Mouse (Mus musculus): ENCODE measurements around the gene Tnni3k. TPM values are rescaled to one million over a fixed set of nuclear protein-coding genes. Genes with fewer than 3 reads are reported as not detected.

Tnni3k gene
- polyA plus RNA-seq, 1 experiment from 2014 or later: 0.10 TPM

DNA sequence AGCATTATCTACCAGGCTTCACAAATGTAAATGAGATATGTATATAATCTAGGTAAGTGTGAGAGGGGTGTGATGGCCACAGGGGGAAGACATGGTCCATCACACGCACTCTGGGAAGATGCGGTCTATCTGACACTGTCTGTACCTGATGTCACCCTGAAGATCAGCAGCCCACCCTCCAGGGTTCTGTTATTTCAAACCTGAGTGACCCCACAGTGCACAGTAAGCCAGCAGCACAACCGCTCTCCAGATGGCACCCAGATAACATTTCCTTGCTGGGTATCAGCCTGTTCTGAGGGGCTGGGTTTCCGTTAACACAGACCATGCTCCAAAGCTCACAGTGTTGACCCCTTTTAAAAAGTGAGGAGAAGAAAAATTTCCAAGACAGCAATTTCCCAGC lies 288.9 kb downstream of the Tnni3k start:
- no peaks in the 10 kb centered on the region for H3K36me3 ChIP-seq (ENCODE audit: control insufficient read depth, insufficient read depth, low read length)
- ATAC-seq: no peak
- H3K4me3 ChIP-seq (ENCODE audit: low read length): no peak overlapping the region
- no peaks in the 10 kb centered on the region for H3K4me1 ChIP-seq (ENCODE audit: control insufficient read depth, insufficient read depth, low read depth, low read length)
- no peak overlapping the region for H3K9ac ChIP-seq (ENCODE audit: low read depth, low read length)
- no peak overlapping the region for H3K27ac ChIP-seq (ENCODE audit: low read depth, low read length)
- 85% methylated on average over 4 of the region's 4 CpGs for WGBS
- H3K4me2 ChIP-seq (ENCODE audit: low read length): no peak overlapping the region
- no peaks in the 10 kb centered on the region for H3K27me3 ChIP-seq (replicated peaks; ENCODE audit: control insufficient read depth, insufficient read depth, low read length)
- no peaks in the 10 kb centered on the region for H3K9me3 ChIP-seq (ENCODE audit: control insufficient read depth, low read length)

- ATAC-seq: no peak
- 81% methylated on average over 7 of the region's 7 CpGs for WGBS
- no peaks in the 10 kb centered on the region for H3K36me3 ChIP-seq (ENCODE audit: control insufficient read depth, insufficient read depth, low read length)
These were observed 291.1 kb downstream of the Tnni3k start for GRCm38 (mm10) chr3:154764115-154764514.

DNA sequence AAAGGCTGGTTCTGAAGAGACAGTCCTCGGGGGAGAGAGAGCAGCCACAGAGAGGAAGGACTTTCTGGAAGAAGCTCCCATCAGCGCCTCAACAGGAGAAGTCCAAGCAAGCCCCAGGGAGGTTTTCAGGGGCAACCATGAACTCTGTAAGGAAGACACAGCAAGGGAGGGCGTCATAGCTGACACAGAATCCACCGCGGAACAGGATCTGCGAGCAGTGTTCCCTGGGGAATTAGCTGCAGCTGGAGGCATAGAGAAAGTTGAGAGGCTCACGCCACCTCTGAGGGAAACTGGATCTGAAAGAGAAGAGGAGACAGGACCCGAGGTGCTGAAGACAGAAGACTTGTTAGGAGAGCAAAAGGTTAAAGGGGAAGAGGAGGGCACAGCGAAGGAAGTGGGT lies 291.8 kb downstream of the Tnni3k start:
- Histone ChIP-seq H3K9me3 (ENCODE audit: control insufficient read depth, low read length) (no peaks in the 10 kb centered on the region), H3K36me3 (ENCODE audit: control insufficient read depth, insufficient read depth, low read length) (no peaks in the 10 kb centered on the region), H3K27me3 (replicated peaks; ENCODE audit: control insufficient read depth, insufficient read depth, low read length) (no peaks in the 10 kb centered on the region), H3K9ac (ENCODE audit: low read depth, low read length) (no peak overlapping the region), H3K4me3 (ENCODE audit: low read length) (no peak overlapping the region), H3K4me2 (ENCODE audit: low read length) (no peak overlapping the region), H3K27ac (ENCODE audit: low read depth, low read length) (no peak overlapping the region), H3K4me1 (ENCODE audit: control insufficient read depth, insufficient read depth, low read depth, low read length) (no peaks in the 10 kb centered on the region)
- WGBS: 67% methylated on average over 9 of the region's 9 CpGs
- no peak for ATAC-seq

More at GRCm38 (mm10) chr3:154764115-154764514, 291.1 kb downstream of the Tnni3k start:
- Histone ChIP-seq H3K4me1 (ENCODE audit: control insufficient read depth, insufficient read depth, low read depth, low read length) (no peaks in the 10 kb centered on the region), H3K9ac (ENCODE audit: low read depth, low read length) (no peak overlapping the region), H3K4me3 (ENCODE audit: low read length) (no peak overlapping the region), H3K27ac (ENCODE audit: low read depth, low read length) (no peak overlapping the region), H3K9me3 (ENCODE audit: control insufficient read depth, low read length) (no peaks in the 10 kb centered on the region), H3K27me3 (replicated peaks; ENCODE audit: control insufficient read depth, insufficient read depth, low read length) (no peaks in the 10 kb centered on the region), H3K4me2 (ENCODE audit: low read length) (no peak overlapping the region)

GRCm38 (mm10) chr3:154761108-154761507 lies 294.1 kb downstream of the Tnni3k start:
- H3K9ac ChIP-seq (ENCODE audit: low read depth, low read length): no peak overlapping the region
- no peak overlapping the region for H3K4me3 ChIP-seq (ENCODE audit: low read length)
- no peaks in the 10 kb centered on the region for H3K4me1 ChIP-seq (ENCODE audit: control insufficient read depth, insufficient read depth, low read depth, low read length)
- no peaks in the 10 kb centered on the region for H3K9me3 ChIP-seq (ENCODE audit: control insufficient read depth, low read length)
- H3K27me3 ChIP-seq (replicated peaks; ENCODE audit: control insufficient read depth, insufficient read depth, low read length): no peaks in the 10 kb centered on the region
- no peak overlapping the region for H3K4me2 ChIP-seq (ENCODE audit: low read length)
- H3K27ac ChIP-seq (ENCODE audit: low read depth, low read length): no peak overlapping the region
- WGBS: 83% methylated on average over 3 of the region's 3 CpGs
- ATAC-seq: no peak
- H3K36me3 ChIP-seq (ENCODE audit: control insufficient read depth, insufficient read depth, low read length): no peaks in the 10 kb centered on the region

GRCm38 (mm10) chr3:154758089-154758488 lies 297.1 kb downstream of the Tnni3k start:
- H3K9me3 ChIP-seq (ENCODE audit: control insufficient read depth, low read length): no peaks in the 10 kb centered on the region
- H3K27ac ChIP-seq (ENCODE audit: low read depth, low read length): no peak overlapping the region
- no peak overlapping the region for H3K4me2 ChIP-seq (ENCODE audit: low read length)
- H3K4me3 ChIP-seq (ENCODE audit: low read length): no peak overlapping the region
- peak; percentile 58; the same call in 1 of the 2 replicates for ATAC-seq
- H3K27me3 ChIP-seq (replicated peaks; ENCODE audit: control insufficient read depth, insufficient read depth, low read length): no peaks in the 10 kb centered on the region
- no peaks in the 10 kb centered on the region for H3K4me1 ChIP-seq (ENCODE audit: control insufficient read depth, insufficient read depth, low read depth, low read length)
- H3K36me3 ChIP-seq (ENCODE audit: control insufficient read depth, insufficient read depth, low read length): no peaks in the 10 kb centered on the region
- H3K9ac ChIP-seq (ENCODE audit: low read depth, low read length): no peak overlapping the region
- whole genome bisulfite sequencing: 32% methylated on average over 3 of the region's 3 CpGs

DNA sequence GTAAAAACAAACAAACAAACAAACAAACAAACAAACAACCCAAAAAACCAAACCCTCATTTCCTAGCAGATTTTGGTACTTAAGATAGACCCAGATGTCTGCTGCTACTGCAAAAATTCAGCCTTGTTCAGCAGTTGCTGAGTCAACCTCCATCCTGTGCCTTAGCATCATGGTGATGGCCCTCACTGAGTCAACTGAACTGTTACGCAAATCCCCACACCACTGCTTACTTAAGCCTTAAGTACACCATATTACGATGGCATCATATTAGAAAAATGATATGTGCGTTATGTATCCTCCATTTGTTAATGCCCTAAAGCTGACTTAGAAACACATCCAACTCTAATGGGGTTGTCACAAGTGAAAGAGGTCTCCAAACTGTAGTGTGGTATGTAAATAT lies 300.0 kb downstream of the Tnni3k start:
- WGBS: 94% methylated on average over 3 of the region's 3 CpGs
- no peaks in the 10 kb centered on the region for H3K36me3 ChIP-seq (ENCODE audit: control insufficient read depth, insufficient read depth, low read length)
- no peaks in the 10 kb centered on the region for H3K4me1 ChIP-seq (ENCODE audit: control insufficient read depth, insufficient read depth, low read depth, low read length)
- H3K27ac ChIP-seq (ENCODE audit: low read depth, low read length): no peak overlapping the region
- no peaks in the 10 kb centered on the region for H3K27me3 ChIP-seq (replicated peaks; ENCODE audit: control insufficient read depth, insufficient read depth, low read length)
- H3K4me2 ChIP-seq (ENCODE audit: low read length): no peak overlapping the region
- no peaks in the 10 kb centered on the region for H3K9me3 ChIP-seq (ENCODE audit: control insufficient read depth, low read length)
- no peak for ATAC-seq
- H3K4me3 ChIP-seq (ENCODE audit: low read length): no peak overlapping the region
- H3K9ac ChIP-seq (ENCODE audit: low read depth, low read length): no peak overlapping the region

GRCm38 (mm10) chr3:154754505-154754904 lies 300.7 kb downstream of the Tnni3k start:
- WGBS: 56% methylated on average over 3 of the region's 3 CpGs
- no peak for ATAC-seq

DNA sequence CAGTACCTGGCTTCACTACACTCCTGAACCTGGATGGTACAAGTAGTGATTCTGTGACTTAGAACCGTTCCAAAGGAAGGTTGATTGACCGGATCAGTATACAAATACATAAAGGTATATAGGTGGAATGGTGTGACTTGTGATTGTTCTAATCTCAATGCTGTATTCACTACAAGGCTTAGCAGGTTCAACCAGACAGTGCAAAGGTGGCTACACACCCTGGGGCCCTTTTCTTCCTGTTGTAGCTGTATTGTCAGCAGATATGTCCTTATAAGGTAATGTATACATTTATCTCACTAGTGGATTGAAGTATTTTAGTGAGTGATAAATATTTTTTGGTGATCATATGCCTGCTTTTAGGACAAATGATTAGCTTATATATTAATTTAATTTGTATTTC lies 310.9 kb downstream of the Tnni3k start:
- no peak for ATAC-seq
- Histone ChIP-seq H3K4me3 (ENCODE audit: low read length) (no peak overlapping the region), H3K9ac (ENCODE audit: low read depth, low read length) (no peak overlapping the region), H3K4me1 (ENCODE audit: control insufficient read depth, insufficient read depth, low read depth, low read length) (no peaks in the 10 kb centered on the region), H3K9me3 (ENCODE audit: control insufficient read depth, low read length) (no peaks in the 10 kb centered on the region), H3K36me3 (ENCODE audit: control insufficient read depth, insufficient read depth, low read length) (no peaks in the 10 kb centered on the region), H3K27ac (ENCODE audit: low read depth, low read length) (no peak overlapping the region), H3K27me3 (replicated peaks; ENCODE audit: control insufficient read depth, insufficient read depth, low read length) (no peaks in the 10 kb centered on the region), H3K4me2 (ENCODE audit: low read length) (no peak overlapping the region)
- WGBS: 95% methylated on average over 2 of the region's 2 CpGs

More at GRCm38 (mm10) chr3:154754505-154754904, 300.7 kb downstream of the Tnni3k start:
- Histone ChIP-seq H3K27ac (ENCODE audit: low read depth, low read length) (no peak overlapping the region), H3K4me3 (ENCODE audit: low read length) (no peak overlapping the region), H3K9ac (ENCODE audit: low read depth, low read length) (no peak overlapping the region), H3K27me3 (replicated peaks; ENCODE audit: control insufficient read depth, insufficient read depth, low read length) (no peaks in the 10 kb centered on the region), H3K4me1 (ENCODE audit: control insufficient read depth, insufficient read depth, low read depth, low read length) (no peaks in the 10 kb centered on the region), H3K36me3 (ENCODE audit: control insufficient read depth, insufficient read depth, low read length) (no peaks in the 10 kb centered on the region), H3K9me3 (ENCODE audit: control insufficient read depth, low read length) (no peaks in the 10 kb centered on the region), H3K4me2 (ENCODE audit: low read length) (no peak overlapping the region)

GRCm38 (mm10) chr3:154742927-154743326 lies 312.3 kb downstream of the Tnni3k start:
- no peak for ATAC-seq
- no peaks in the 10 kb centered on the region for H3K27me3 ChIP-seq (replicated peaks; ENCODE audit: control insufficient read depth, insufficient read depth, low read length)
- WGBS: 29% methylated on average over 5 of the region's 5 CpGs
- no peak overlapping the region for H3K4me2 ChIP-seq (ENCODE audit: low read length)
- H3K27ac ChIP-seq (ENCODE audit: low read depth, low read length): no peak overlapping the region
- H3K4me3 ChIP-seq (ENCODE audit: low read length): no peak overlapping the region
- no peak overlapping the region for H3K9ac ChIP-seq (ENCODE audit: low read depth, low read length)
- H3K9me3 ChIP-seq (ENCODE audit: control insufficient read depth, low read length): no peaks in the 10 kb centered on the region
- no peaks in the 10 kb centered on the region for H3K4me1 ChIP-seq (ENCODE audit: control insufficient read depth, insufficient read depth, low read depth, low read length)
- no peaks in the 10 kb centered on the region for H3K36me3 ChIP-seq (ENCODE audit: control insufficient read depth, insufficient read depth, low read length)

DNA sequence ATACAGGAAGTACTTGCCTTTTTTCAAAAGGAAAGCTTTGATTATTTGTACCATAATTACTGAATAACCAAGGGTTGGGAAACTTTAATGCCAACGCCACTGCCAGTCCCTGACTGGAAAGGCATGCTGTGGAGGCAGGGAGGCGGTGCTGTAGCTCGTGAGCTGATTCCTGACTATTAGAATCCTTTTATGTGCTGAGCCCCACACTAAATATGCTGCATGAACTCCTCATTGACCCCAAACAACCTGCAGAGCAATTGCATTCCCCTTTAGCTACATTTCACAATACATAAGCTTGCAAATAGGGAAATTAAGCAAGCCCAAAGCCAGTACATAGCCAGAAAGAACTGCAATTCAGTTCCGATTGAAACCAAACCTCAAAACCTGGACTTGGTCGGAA lies 313.7 kb downstream of the Tnni3k start:
- no peaks in the 10 kb centered on the region for H3K27me3 ChIP-seq (replicated peaks; ENCODE audit: control insufficient read depth, insufficient read depth, low read length)
- WGBS: 55% methylated on average over 5 of the region's 5 CpGs
- H3K36me3 ChIP-seq (ENCODE audit: control insufficient read depth, insufficient read depth, low read length): no peaks in the 10 kb centered on the region

More for the DNA sequence above, 313.7 kb downstream of the Tnni3k start:
- Histone ChIP-seq H3K4me2 (ENCODE audit: low read length) (no peak overlapping the region), H3K4me1 (ENCODE audit: control insufficient read depth, insufficient read depth, low read depth, low read length) (no peaks in the 10 kb centered on the region), H3K9ac (ENCODE audit: low read depth, low read length) (no peak overlapping the region; the same call in 1 of the 2 replicates), H3K9me3 (ENCODE audit: control insufficient read depth, low read length) (no peaks in the 10 kb centered on the region), H3K27ac (ENCODE audit: low read depth, low read length) (no peak overlapping the region), H3K4me3 (ENCODE audit: low read length) (no peak overlapping the region)
- ATAC-seq: no peak
